Mouse (Mus musculus) E14TG2a.4 (cell line): ENCODE measurements at regions not wholly inside any gene's neighbourhood (a gene's known extent, or its start where the extent isn't known, plus 50 kb on each side); places are given as distances from the start of the nearest gene placed in this dataset.

ENCODE experiments used
- CTCF ChIP-seq: conservative IDR thresholded peaks from 2 replicates; pipeline ENCODE4 v1.5.1; 2014; ENCODE audit warnings: low read length
- POU5F1 ChIP-seq: IDR thresholded peaks from 2 replicates; pipeline ENCODE4 v1.6.1; 2014; ENCODE audit warnings: low read length, borderline replicate concordance

DNA sequence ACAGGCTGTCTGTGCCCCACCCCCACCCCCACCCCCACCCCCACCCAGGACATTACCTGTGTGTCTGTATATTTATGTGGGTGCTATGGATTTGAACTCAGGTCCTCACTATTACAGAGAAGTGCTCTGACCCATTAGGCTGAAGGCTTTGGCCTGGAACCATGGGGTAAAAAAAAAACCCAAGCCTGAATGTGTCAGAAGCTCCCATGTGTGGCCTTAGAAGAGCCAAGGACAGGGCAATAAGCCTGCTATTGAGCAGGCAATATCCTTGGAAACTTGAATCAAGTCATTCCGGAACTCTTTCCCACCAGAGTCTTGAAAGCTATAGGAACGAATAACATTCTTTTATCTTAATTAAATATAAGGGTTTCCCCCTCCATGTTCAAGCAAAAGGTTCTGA lies 347.2 kb downstream of the Prdm2 start:
- TF ChIP-seq CTCF (no peak), POU5F1 (no peak)
